Mouse (Mus musculus): Measurements from ENCODE around the gene Iqce.

Gene Iqce

DNA sequence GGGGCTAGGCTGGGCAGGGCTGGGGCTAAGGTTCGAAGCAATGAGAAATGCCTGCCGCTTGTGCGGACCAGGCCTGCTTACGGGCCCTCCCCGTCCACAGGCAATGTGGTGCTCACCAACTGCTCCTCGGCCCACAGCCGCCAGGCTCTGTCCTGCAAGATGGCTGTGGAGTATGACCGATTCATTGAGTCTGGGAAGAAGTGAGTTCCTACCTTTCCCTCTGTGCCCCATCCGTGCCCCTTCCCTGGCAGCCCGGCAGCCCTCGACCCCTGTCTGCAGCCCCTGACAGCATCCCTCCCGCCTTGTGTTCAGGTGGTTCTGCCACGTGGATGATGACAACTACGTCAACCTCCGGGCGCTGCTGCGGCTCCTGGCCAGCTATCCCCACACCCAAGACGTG is 90.0 kb downstream of the Iqce start:
- DNase-seq = no peak

All from kidney, postnatal 25 days (tissue).